Mouse (Mus musculus) hindbrain, embryonic 10.5 days (tissue): Measurements from ENCODE around the gene Wscd2. TPM values are rescaled to one million over a fixed set of nuclear protein-coding genes. Genes with fewer than 3 reads are reported as not detected.

ENCODE experiments used
- DNase-seq: peaks from one replicate; pipeline ENCODE4 v3.0.0-alpha.2; 2017; ENCODE audit warnings: low spot score
- H3K27ac ChIP-seq: fragments of 300-500 bp; sonication (generic); 2 replicates; pipeline ENCODE4 v1.5.1; 2016; ENCODE audit warnings: mild to moderate bottlenecking, moderate library complexity
- H3K27me3 ChIP-seq: fragments of 300-500 bp; sonication (generic); 2 replicates; pipeline ENCODE4 v1.6.1; 2016; ENCODE audit warnings: mild to moderate bottlenecking; ENCODE audit not compliant: poor library complexity, insufficient read depth, severe bottlenecking
- H3K36me3 ChIP-seq: fragments of 300-500 bp; sonication (generic); 2 replicates; pipeline ENCODE4 v1.6.1; 2016; ENCODE audit warnings: mild to moderate bottlenecking, moderate library complexity
- H3K4me1 ChIP-seq: fragments of 300-500 bp; sonication (generic); replicated peaks from 2 replicates; pipeline ENCODE4 v1.6.1; 2016; ENCODE audit warnings: mild to moderate bottlenecking
- H3K4me3 ChIP-seq: fragments of 300-500 bp; sonication (generic); 2 replicates; pipeline ENCODE4 v1.5.1; 2016; ENCODE audit warnings: mild to moderate bottlenecking, moderate library complexity
- H3K9me3 ChIP-seq: fragments of 300-500 bp; sonication (generic); 2 replicates; pipeline ENCODE4 v1.6.1; 2016; ENCODE audit warnings: mild to moderate bottlenecking, moderate library complexity
- WGBS: fragments of 180-500 bp; shearing (Covaris S2); methylation state at CpG from one replicate; pipeline ENCODE4 v1.1.7; 2016; 5-methylcytosine and 5-hydroxymethylcytosine counted together
- polyA plus RNA-seq: library from polyadenylated mRNA; unstranded; fragments of >200 nt; fragmentation: Nextera tagmentation; extraction: Ambion mirVana; gene quantifications from 2 replicates; pipeline ENCODE4 v1.2.1, GENCODE M21; 2016

The Wscd2 gene
- polyA plus RNA-seq, 1 experiment from 2014 or later: 14.5 TPM

GRCm38 (mm10) chr5:113553402-113553897 lies 63.3 kb downstream of the Wscd2 start:
- H3K27ac ChIP-seq: 0 out of 2 replicates have a peak overlapping the region, but pooled peaks have one; percentile 5
- no peaks in the 10 kb centered on the region for H3K9me3 ChIP-seq
- WGBS: 14% methylated on average over 9 of the region's 9 CpGs
- H3K36me3 ChIP-seq: no peaks in the 10 kb centered on the region
- DNase-seq: peak; percentile 66
- no peak overlapping the region for H3K4me3 ChIP-seq
- H3K27me3 ChIP-seq: peaks cover 42% of the 10 kb centered on the region
- H3K4me1 ChIP-seq: peaks cover 31% of the 10 kb centered on the region

GRCm38 (mm10) chr5:113554095-113554494 lies 64.0 kb downstream of the Wscd2 start:
- Histone ChIP-seq H3K27ac (no peak overlapping the region), H3K4me1 (peaks cover 29% of the 10 kb centered on the region), H3K36me3 (no peaks in the 10 kb centered on the region), H3K27me3 (peaks cover 42% of the 10 kb centered on the region), H3K9me3 (no peaks in the 10 kb centered on the region), H3K4me3 (no peak overlapping the region)
- DNase-seq: no peak
- 77% methylated on average over 15 of the region's 15 CpGs for WGBS

- Histone ChIP-seq H3K4me3 (no peak overlapping the region), H3K36me3 (no peaks in the 10 kb centered on the region), H3K27ac (no peak overlapping the region), H3K9me3 (no peaks in the 10 kb centered on the region), H3K27me3 (peaks cover 38% of the 10 kb centered on the region), H3K4me1 (peaks cover 29% of the 10 kb centered on the region)
- no peak for DNase-seq
- WGBS: 86% methylated on average over 2 of the region's 2 CpGs
Observed at GRCm38 (mm10) chr5:113554571-113554970, 64.4 kb downstream of the Wscd2 start.

GRCm38 (mm10) chr5:113555684-113556083 lies 65.6 kb downstream of the Wscd2 start:
- Histone ChIP-seq H3K9me3 (no peaks in the 10 kb centered on the region), H3K4me1 (peaks cover 22% of the 10 kb centered on the region), H3K36me3 (peaks cover 3% of the 10 kb centered on the region; the same call in 1 of the 2 replicates), H3K4me3 (no peak overlapping the region), H3K27ac (no peak overlapping the region), H3K27me3 (peaks cover 30% of the 10 kb centered on the region)
- WGBS: 79% methylated on average over 2 of the region's 2 CpGs
- DNase-seq: no peak

GRCm38 (mm10) chr5:113558065-113558464 lies 67.9 kb downstream of the Wscd2 start:
- DNase-seq: no peak
- peaks cover 11% of the 10 kb centered on the region for H3K4me1 ChIP-seq
- H3K9me3 ChIP-seq: no peaks in the 10 kb centered on the region
- H3K36me3 ChIP-seq: peaks cover 17% of the 10 kb centered on the region
- no peak overlapping the region for H3K4me3 ChIP-seq
- WGBS: 90% methylated on average over 8 of the region's 8 CpGs
- H3K27me3 ChIP-seq: peaks cover 7% of the 10 kb centered on the region; the same call in 1 of the 2 replicates
- H3K27ac ChIP-seq: no peak overlapping the region

- no peak overlapping the region for H3K4me3 ChIP-seq
- H3K27me3 ChIP-seq: no peaks in the 10 kb centered on the region
- no peak overlapping the region for H3K27ac ChIP-seq
- no peaks in the 10 kb centered on the region for H3K9me3 ChIP-seq
- no peak for DNase-seq
- no peaks in the 10 kb centered on the region for H3K4me1 ChIP-seq
- peaks cover 21% of the 10 kb centered on the region for H3K36me3 ChIP-seq
- WGBS: 78% methylated on average over 5 of the region's 5 CpGs
Observed at GRCm38 (mm10) chr5:113559627-113560026, 69.5 kb downstream of the Wscd2 start.

GRCm38 (mm10) chr5:113564463-113564862 lies 74.3 kb downstream of the Wscd2 start:
- peak; percentile 40 for DNase-seq
- Histone ChIP-seq H3K9me3 (no peaks in the 10 kb centered on the region), H3K4me3 (no peak overlapping the region), H3K4me1 (peaks cover 6% of the 10 kb centered on the region; the same call in 1 of the 2 replicates), H3K36me3 (peaks cover 21% of the 10 kb centered on the region), H3K27ac (no peak overlapping the region), H3K27me3 (no peaks in the 10 kb centered on the region)
- WGBS: 25% methylated on average over 4 of the region's 4 CpGs

GRCm38 (mm10) chr5:113565101-113565854 lies 75.1 kb downstream of the Wscd2 start:
- Histone ChIP-seq H3K4me1 (peaks cover 9% of the 10 kb centered on the region), H3K9me3 (no peaks in the 10 kb centered on the region), H3K36me3 (peaks cover 21% of the 10 kb centered on the region), H3K27me3 (no peaks in the 10 kb centered on the region), H3K4me3 (no peak overlapping the region), H3K27ac (no peak overlapping the region)
- WGBS: 77% methylated on average over 10 of the region's 10 CpGs
- no peak for DNase-seq

GRCm38 (mm10) chr5:113565858-113566257 lies 75.7 kb downstream of the Wscd2 start:
- no peaks in the 10 kb centered on the region for H3K9me3 ChIP-seq
- 74% methylated on average over 12 of the region's 12 CpGs for WGBS

GRCm38 (mm10) chr5:113570056-113570717 lies 80.1 kb downstream of the Wscd2 start:
- no peak for DNase-seq
- Histone ChIP-seq H3K27ac (no peak overlapping the region), H3K4me3 (no peak overlapping the region), H3K27me3 (no peaks in the 10 kb centered on the region), H3K36me3 (0 out of 2 replicates have a peak, but pooled peaks cover 2% of the 10 kb centered on the region), H3K9me3 (no peaks in the 10 kb centered on the region), H3K4me1 (peaks cover 13% of the 10 kb centered on the region)
- 58% methylated on average over 7 of the region's 7 CpGs for WGBS

More at GRCm38 (mm10) chr5:113565858-113566257, 75.7 kb downstream of the Wscd2 start:
- no peak for DNase-seq
- Histone ChIP-seq H3K27ac (no peak overlapping the region), H3K27me3 (no peaks in the 10 kb centered on the region), H3K4me1 (peaks cover 13% of the 10 kb centered on the region), H3K4me3 (no peak overlapping the region), H3K36me3 (peaks cover 16% of the 10 kb centered on the region)

- H3K9me3 ChIP-seq: no peaks in the 10 kb centered on the region
- 76% methylated on average over 7 of the region's 7 CpGs for WGBS
- no peaks in the 10 kb centered on the region for H3K27me3 ChIP-seq
- H3K27ac ChIP-seq: peak overlapping the region; percentile 19; the same call in 1 of the 2 replicates
- no peak for DNase-seq
- 0 out of 2 replicates have a peak, but pooled peaks cover 2% of the 10 kb centered on the region for H3K36me3 ChIP-seq
- H3K4me3 ChIP-seq: no peak overlapping the region
- peaks cover 14% of the 10 kb centered on the region for H3K4me1 ChIP-seq
Observed at GRCm38 (mm10) chr5:113577555-113577954, 87.4 kb downstream of the Wscd2 start.

- Histone ChIP-seq H3K4me3 (no peak overlapping the region), H3K4me1 (peaks cover 14% of the 10 kb centered on the region), H3K9me3 (no peaks in the 10 kb centered on the region), H3K36me3 (0 out of 2 replicates have a peak, but pooled peaks cover 2% of the 10 kb centered on the region), H3K27me3 (no peaks in the 10 kb centered on the region), H3K27ac (no peak overlapping the region; the same call in 1 of the 2 replicates)
- WGBS: 92% methylated on average over 6 of the region's 6 CpGs
- DNase-seq: no peak
Observed at GRCm38 (mm10) chr5:113578428-113578827, 88.3 kb downstream of the Wscd2 start.

- H3K4me3 ChIP-seq: no peak overlapping the region
- peaks cover 17% of the 10 kb centered on the region for H3K4me1 ChIP-seq
- H3K9me3 ChIP-seq: no peaks in the 10 kb centered on the region
- DNase-seq: no peak
- H3K27me3 ChIP-seq: no peaks in the 10 kb centered on the region
- no peak overlapping the region for H3K27ac ChIP-seq
- 88% methylated on average over 4 of the region's 4 CpGs for WGBS
- 0 out of 2 replicates have a peak, but pooled peaks cover 2% of the 10 kb centered on the region for H3K36me3 ChIP-seq
Observed at GRCm38 (mm10) chr5:113579128-113579527, 89.0 kb downstream of the Wscd2 start.
